Mouse (Mus musculus) lung, adult 2 months (tissue): ENCODE measurements around the gene Negr1.

Experiments used
- CTCF ChIP-seq: fragments of 200-500 bp; IDR thresholded peaks from 2 replicates; pipeline ENCODE4 v1.5.1; 2011; ENCODE audit warnings: mild to moderate bottlenecking, low read length, control low read depth; ENCODE audit not compliant: insufficient read depth
- POLR2A ChIP-seq: fragments of 200-500 bp; IDR thresholded peaks from 2 replicates; pipeline ENCODE4 v1.6.1; 2011; ENCODE audit warnings: low read depth, mild to moderate bottlenecking, control low read depth, low read length, borderline replicate concordance; ENCODE audit errors: extremely low read depth

DNA sequence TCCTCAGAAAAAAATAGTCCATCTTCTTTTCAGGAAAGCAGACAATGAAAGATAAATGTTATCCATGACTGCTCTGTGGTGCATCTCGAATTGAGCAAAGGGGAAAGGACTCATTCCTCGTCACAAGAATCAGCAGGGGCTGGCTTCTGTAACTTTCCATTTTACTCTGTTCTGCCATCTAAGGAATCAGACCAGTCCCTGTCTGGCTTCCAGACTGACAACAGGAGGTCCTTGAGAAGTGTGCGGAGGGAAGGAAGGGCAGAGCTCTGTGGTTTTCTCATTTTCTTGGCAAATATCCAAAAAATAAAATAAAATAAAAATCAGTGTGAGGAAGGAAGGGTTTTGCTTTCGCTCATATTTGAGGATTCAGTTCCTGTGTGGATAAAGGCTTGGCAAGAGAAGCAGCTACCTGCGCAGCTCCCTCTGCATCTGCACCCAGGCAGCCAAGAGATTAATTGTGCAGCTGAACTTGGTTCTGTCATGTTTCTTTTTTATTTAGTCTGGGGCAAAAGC is 373.2 kb downstream of the Negr1 start:
- TF ChIP-seq CTCF: no peak
- TF ChIP-seq POLR2A: no peak
